Mouse (Mus musculus): Measurements from ENCODE around the gene Lpar1. TPM values are rescaled to one million over a fixed set of nuclear protein-coding genes. Genes with fewer than 3 reads are reported as not detected.

Gene Lpar1
- total RNA-seq, 1 experiment: 44.2 TPM

- no peak for DNase-seq (ENCODE audit: low read depth, low spot score)
- Histone ChIP-seq H3K36me3 (ENCODE audit: control insufficient read depth, insufficient read depth, low read length, poor library complexity, severe bottlenecking) (no peaks in the 10 kb centered on the region), H3K9ac (ENCODE audit: insufficient read depth, low read depth, low read length, poor library complexity, severe bottlenecking) (no peak overlapping the region), H3K4me1 (ENCODE audit: control insufficient read depth in 2 of 2, insufficient read depth in 2 of 2, low read length in 2 of 2, poor library complexity in 1 of 2) (no peaks in the 10 kb centered on the region), H3K4me3 (ENCODE audit: insufficient read depth in 1 of 2, low read depth in 1 of 2, low read length in 2 of 2, poor library complexity in 1 of 2, severe bottlenecking in 1 of 2) (no peak overlapping the region), H3K9me3 (ENCODE audit: control insufficient read depth, insufficient read depth, low read depth, low read length) (no peaks in the 10 kb centered on the region), H3K27ac (ENCODE audit: insufficient read depth, low read depth, low read length, poor library complexity, severe bottlenecking) (no peak overlapping the region)
- in situ Hi-C loops (cut with MboI; ENCODE audit: low sequenced_read_pairs in 2 of 2, unreplicated experiment in 2 of 2): no loop called here
- TF ChIP-seq ZNF384 (IDR thresholded peaks at IDR 0.05; ENCODE audit: low read depth, low read length) (no peak), MAFK (IDR thresholded peaks at IDR 0.05; ENCODE audit: insufficient read depth, low read depth, low read length) (no peak), CHD2 (IDR thresholded peaks at IDR 0.05; ENCODE audit: low read depth, low read length) (no peak), ZC3H11A (IDR thresholded peaks at IDR 0.05; ENCODE audit: borderline replicate concordance, low read depth, low read length) (no peak), HCFC1 (IDR thresholded peaks at IDR 0.05; ENCODE audit: borderline replicate concordance, insufficient read depth, low read length) (no peak)
These were observed 36.9 kb downstream of the Lpar1 start for GRCm38 (mm10) chr4:58516810-58517209.

DNA sequence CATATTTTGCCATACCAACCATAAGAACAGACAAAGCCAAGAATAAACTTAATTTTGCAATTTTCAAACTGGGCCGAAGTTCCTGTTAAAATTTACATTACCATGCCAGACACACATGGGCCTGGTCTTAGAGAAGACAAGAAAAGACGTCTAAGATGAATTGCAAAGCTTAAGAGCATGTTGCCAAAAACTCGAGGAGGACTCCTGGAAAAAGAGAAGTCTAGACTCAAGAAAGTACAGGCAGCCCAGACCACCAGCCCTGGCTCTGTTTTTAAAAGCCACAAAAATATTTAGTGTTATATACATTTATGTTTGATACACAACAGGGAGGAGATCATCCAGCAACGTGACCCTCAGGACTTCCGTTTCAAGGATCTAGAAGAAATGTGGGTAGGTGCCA lies 37.5 kb downstream of the Lpar1 start:
- TF ChIP-seq CHD2 (IDR thresholded peaks at IDR 0.05; ENCODE audit: low read depth, low read length) (no peak), MAFK (IDR thresholded peaks at IDR 0.05; ENCODE audit: insufficient read depth, low read depth, low read length) (no peak), HCFC1 (IDR thresholded peaks at IDR 0.05; ENCODE audit: borderline replicate concordance, insufficient read depth, low read length) (no peak), ZC3H11A (IDR thresholded peaks at IDR 0.05; ENCODE audit: borderline replicate concordance, low read depth, low read length) (no peak), ZNF384 (IDR thresholded peaks at IDR 0.05; ENCODE audit: low read depth, low read length) (no peak)
- H3K27ac ChIP-seq (ENCODE audit: insufficient read depth, low read depth, low read length, poor library complexity, severe bottlenecking): no peak overlapping the region
- H3K36me3 ChIP-seq (ENCODE audit: control insufficient read depth, insufficient read depth, low read length, poor library complexity, severe bottlenecking): no peaks in the 10 kb centered on the region
- H3K9ac ChIP-seq (ENCODE audit: insufficient read depth, low read depth, low read length, poor library complexity, severe bottlenecking): no peak overlapping the region
- no peaks in the 10 kb centered on the region for H3K4me1 ChIP-seq (ENCODE audit: control insufficient read depth in 2 of 2, insufficient read depth in 2 of 2, low read length in 2 of 2, poor library complexity in 1 of 2)
- DNase-seq (ENCODE audit: low read depth, low spot score): no peak
- no peak overlapping the region for H3K4me3 ChIP-seq (ENCODE audit: insufficient read depth in 1 of 2, low read depth in 1 of 2, low read length in 2 of 2, poor library complexity in 1 of 2, severe bottlenecking in 1 of 2)
- H3K9me3 ChIP-seq (ENCODE audit: control insufficient read depth, insufficient read depth, low read depth, low read length): no peaks in the 10 kb centered on the region
- in situ Hi-C loops (cut with MboI; ENCODE audit: low sequenced_read_pairs in 2 of 2, unreplicated experiment in 2 of 2): no loop called here

GRCm38 (mm10) chr4:58511554-58511953 lies 42.1 kb downstream of the Lpar1 start:
- no peak for DNase-seq (ENCODE audit: low read depth, low spot score)
- Histone ChIP-seq H3K4me3 (ENCODE audit: insufficient read depth in 1 of 2, low read depth in 1 of 2, low read length in 2 of 2, poor library complexity in 1 of 2, severe bottlenecking in 1 of 2) (no peak overlapping the region), H3K27ac (ENCODE audit: insufficient read depth, low read depth, low read length, poor library complexity, severe bottlenecking) (no peak overlapping the region), H3K4me1 (ENCODE audit: control insufficient read depth in 2 of 2, insufficient read depth in 2 of 2, low read length in 2 of 2, poor library complexity in 1 of 2) (no peaks in the 10 kb centered on the region), H3K36me3 (ENCODE audit: control insufficient read depth, insufficient read depth, low read length, poor library complexity, severe bottlenecking) (no peaks in the 10 kb centered on the region), H3K9me3 (ENCODE audit: control insufficient read depth, insufficient read depth, low read depth, low read length) (no peaks in the 10 kb centered on the region), H3K9ac (ENCODE audit: insufficient read depth, low read depth, low read length, poor library complexity, severe bottlenecking) (no peak overlapping the region)
- in situ Hi-C loops (cut with MboI; ENCODE audit: low sequenced_read_pairs in 2 of 2, unreplicated experiment in 2 of 2): no loop called here
- TF ChIP-seq ZC3H11A (IDR thresholded peaks at IDR 0.05; ENCODE audit: borderline replicate concordance, low read depth, low read length) (no peak), MAFK (IDR thresholded peaks at IDR 0.05; ENCODE audit: insufficient read depth, low read depth, low read length) (no peak), HCFC1 (IDR thresholded peaks at IDR 0.05; ENCODE audit: borderline replicate concordance, insufficient read depth, low read length) (no peak), CHD2 (IDR thresholded peaks at IDR 0.05; ENCODE audit: low read depth, low read length) (no peak), ZNF384 (IDR thresholded peaks at IDR 0.05; ENCODE audit: low read depth, low read length) (no peak)

DNA sequence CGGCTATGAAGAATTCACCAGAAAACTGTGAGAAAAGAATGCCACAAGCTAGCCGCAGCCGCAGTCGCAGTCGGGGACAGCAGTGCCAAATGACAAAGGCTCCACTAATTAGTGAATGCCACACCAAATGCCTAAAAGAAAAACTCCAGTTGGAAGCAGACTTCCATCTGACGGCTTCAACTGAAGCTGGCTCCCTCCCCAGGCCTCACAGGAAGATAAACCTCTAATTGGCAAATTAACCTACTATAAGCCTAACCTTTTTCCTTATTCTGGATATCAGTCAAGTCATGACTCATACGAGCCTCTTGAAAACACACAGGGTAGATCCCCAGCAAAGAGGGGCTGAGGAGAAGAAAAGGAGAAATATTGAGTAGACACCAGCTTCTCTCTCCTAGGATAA lies 44.9 kb downstream of the Lpar1 start:
- Histone ChIP-seq H3K9ac (ENCODE audit: insufficient read depth, low read depth, low read length, poor library complexity, severe bottlenecking) (no peak overlapping the region), H3K4me1 (ENCODE audit: control insufficient read depth in 2 of 2, insufficient read depth in 2 of 2, low read length in 2 of 2, poor library complexity in 1 of 2) (no peaks in the 10 kb centered on the region), H3K36me3 (ENCODE audit: control insufficient read depth, insufficient read depth, low read length, poor library complexity, severe bottlenecking) (no peaks in the 10 kb centered on the region), H3K27ac (ENCODE audit: insufficient read depth, low read depth, low read length, poor library complexity, severe bottlenecking) (no peak overlapping the region), H3K4me3 (ENCODE audit: insufficient read depth in 1 of 2, low read depth in 1 of 2, low read length in 2 of 2, poor library complexity in 1 of 2, severe bottlenecking in 1 of 2) (no peak overlapping the region), H3K9me3 (ENCODE audit: control insufficient read depth, insufficient read depth, low read depth, low read length) (no peaks in the 10 kb centered on the region)
- TF ChIP-seq HCFC1 (IDR thresholded peaks at IDR 0.05; ENCODE audit: borderline replicate concordance, insufficient read depth, low read length) (no peak), CHD2 (IDR thresholded peaks at IDR 0.05; ENCODE audit: low read depth, low read length) (no peak), MAFK (IDR thresholded peaks at IDR 0.05; ENCODE audit: insufficient read depth, low read depth, low read length) (no peak), ZC3H11A (IDR thresholded peaks at IDR 0.05; ENCODE audit: borderline replicate concordance, low read depth, low read length) (no peak), ZNF384 (IDR thresholded peaks at IDR 0.05; ENCODE audit: low read depth, low read length) (no peak)
- in situ Hi-C loops (cut with MboI; ENCODE audit: low sequenced_read_pairs in 2 of 2, unreplicated experiment in 2 of 2): no loop called here
- no peak for DNase-seq (ENCODE audit: low read depth, low spot score)

- no peaks in the 10 kb centered on the region for H3K4me1 ChIP-seq (ENCODE audit: control insufficient read depth in 2 of 2, insufficient read depth in 2 of 2, low read length in 2 of 2, poor library complexity in 1 of 2)
- H3K27ac ChIP-seq (ENCODE audit: insufficient read depth, low read depth, low read length, poor library complexity, severe bottlenecking): no peak overlapping the region
- in situ Hi-C loops (cut with MboI; ENCODE audit: low sequenced_read_pairs in 2 of 2, unreplicated experiment in 2 of 2): no loop called here
- no peak overlapping the region for H3K4me3 ChIP-seq (ENCODE audit: insufficient read depth in 1 of 2, low read depth in 1 of 2, low read length in 2 of 2, poor library complexity in 1 of 2, severe bottlenecking in 1 of 2)
- H3K9me3 ChIP-seq (ENCODE audit: control insufficient read depth, insufficient read depth, low read depth, low read length): no peaks in the 10 kb centered on the region
- no peak overlapping the region for H3K9ac ChIP-seq (ENCODE audit: insufficient read depth, low read depth, low read length, poor library complexity, severe bottlenecking)
- TF ChIP-seq HCFC1 (IDR thresholded peaks at IDR 0.05; ENCODE audit: borderline replicate concordance, insufficient read depth, low read length) (no peak), CHD2 (IDR thresholded peaks at IDR 0.05; ENCODE audit: low read depth, low read length) (no peak), MAFK (IDR thresholded peaks at IDR 0.05; ENCODE audit: insufficient read depth, low read depth, low read length) (no peak), ZNF384 (IDR thresholded peaks at IDR 0.05; ENCODE audit: low read depth, low read length) (no peak), ZC3H11A (IDR thresholded peaks at IDR 0.05; ENCODE audit: borderline replicate concordance, low read depth, low read length) (no peak)
- DNase-seq (ENCODE audit: low read depth, low spot score): no peak
- H3K36me3 ChIP-seq (ENCODE audit: control insufficient read depth, insufficient read depth, low read length, poor library complexity, severe bottlenecking): no peaks in the 10 kb centered on the region
These were observed 46.2 kb downstream of the Lpar1 start for GRCm38 (mm10) chr4:58507536-58507935.

All from ES-E14 (cell line).